Mouse (Mus musculus) cerebellum, postnatal 4 days (tissue): ENCODE results near the gene Pabpc1l.

Experiments
- DNase-seq, 2 experiments: peaks; one replicate each; pipeline ENCODE4 v3.0.0; 2022; ENCODE audit warnings: low spot score in 2 of 2, mixed read lengths in 1 of 2

Gene Pabpc1l

GRCm38 (mm10) chr2:164083609-164084341, 58.5 kb downstream of the Pabpc1l start:
- DNase-seq: no peak

GRCm38 (mm10) chr2:164084342-164084700, 59.1 kb downstream of the Pabpc1l start:
- DNase-seq: no peak

GRCm38 (mm10) chr2:164087416-164088017, 62.3 kb downstream of the Pabpc1l start:
- no peak for DNase-seq

- no peak for DNase-seq
These were observed 64.3 kb downstream of the Pabpc1l start for GRCm38 (mm10) chr2:164089508-164089907.

- DNase-seq: no peak
These were observed 68.9 kb downstream of the Pabpc1l start for GRCm38 (mm10) chr2:164094152-164094551.

GRCm38 (mm10) chr2:164098603-164099250, 73.5 kb downstream of the Pabpc1l start:
- DNase-seq: no peak
